Mouse (Mus musculus): Measurements from ENCODE around the gene Olfr615. TPM values are rescaled to one million over a fixed set of nuclear protein-coding genes. Genes with fewer than 3 reads are reported as not detected.

Olfr615 gene
- total and polyA plus RNA-seq, 2 experiments from 2014 or later, result not detected

DNA sequence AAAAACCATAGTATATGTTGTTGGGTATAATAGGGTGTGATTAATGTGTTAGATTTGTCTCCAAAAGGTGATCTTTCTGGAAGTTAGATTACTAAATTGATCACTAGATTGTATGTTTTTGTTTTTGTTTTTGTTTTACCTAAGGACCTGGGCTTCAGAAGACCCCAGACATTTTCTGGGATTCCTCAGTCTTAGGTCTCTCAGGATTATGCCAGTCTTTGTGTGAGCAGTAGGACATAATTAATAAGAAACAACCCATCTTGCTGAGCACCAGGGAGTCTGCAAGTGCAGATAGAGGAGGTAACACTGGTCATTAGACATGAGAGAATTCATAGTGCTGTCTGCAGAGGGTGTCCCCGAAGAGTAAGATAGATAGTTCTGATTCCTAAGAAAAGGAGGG, 16.9 kb downstream of the Olfr615 start, which contains the start of gene Olfr617:
Gene Olfr617, plus strand, starts transcription at position 301 of the 400 bp plus-strand sequence.
- TF ChIP-seq EP300 (IDR thresholded peaks at IDR 0.05; ENCODE audit: low read depth), result no peak
- no peak for TF ChIP-seq CTCF (IDR thresholded peaks at IDR 0.05; ENCODE audit: low read depth)
- H3K9me3 ChIP-seq (replicated peaks; ENCODE audit: control insufficient read depth, low read length), result no peaks in the 10 kb centered on the region
- H3K4me2 ChIP-seq (ENCODE audit: low read depth, low read length), result no peak within 1 kb of the TSS
- no peaks in the 10 kb centered on the region for H3K36me3 ChIP-seq (replicated peaks; ENCODE audit: control insufficient read depth, insufficient read depth, low read length)
- H3K9ac ChIP-seq (replicated peaks; ENCODE audit: low read depth, low read length), result no peak within 1 kb of the TSS
- no peak within 1 kb of the TSS for H3K4me3 ChIP-seq (ENCODE audit: low read depth, low read length)
- WGBS, result 64% methylated on average over 1 of the region's 1 CpGs
- ATAC-seq (ENCODE audit: insufficient read depth, low read depth), result no peak
- H3K27ac ChIP-seq (ENCODE audit: low read depth), result no peak within 1 kb of the TSS
- no peak for DNase-seq (ENCODE audit: low spot score)
- no peaks in the 10 kb centered on the region for H3K4me1 ChIP-seq (ENCODE audit: control insufficient read depth, insufficient read depth)
- H3K27me3 ChIP-seq (ENCODE audit: control insufficient read depth, insufficient read depth, low read length), result no peaks in the 10 kb centered on the region

DNA sequence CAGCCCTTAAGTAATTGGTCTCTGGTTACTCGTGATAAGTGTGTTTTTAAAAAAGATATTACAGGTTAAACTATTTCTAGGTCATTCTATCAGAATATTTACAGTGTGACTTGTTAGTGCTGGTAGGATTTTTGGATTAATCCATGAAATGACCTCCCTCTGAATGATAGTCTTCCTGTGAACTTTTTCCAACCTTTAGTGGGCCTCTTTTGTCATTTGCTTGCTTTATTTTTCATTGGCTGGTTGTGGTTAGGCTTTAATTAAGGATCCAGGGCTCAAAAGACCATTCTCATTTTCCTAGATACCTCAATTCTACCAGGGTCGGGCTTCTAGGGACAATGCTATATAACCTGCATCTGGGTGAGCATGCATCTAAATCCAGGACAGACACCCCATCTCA, 33.9 kb downstream of the Olfr615 start, which contains the start of gene Olfr618:
Gene Olfr618, plus strand, starts transcription at position 301 of the 400 bp plus-strand sequence.
- Histone ChIP-seq H3K4me3 (ENCODE audit: low read depth, low read length) (no peak within 1 kb of the TSS), H3K27me3 (ENCODE audit: control insufficient read depth, insufficient read depth, low read length) (no peaks in the 10 kb centered on the region), H3K4me2 (ENCODE audit: low read depth, low read length) (no peak within 1 kb of the TSS), H3K9ac (replicated peaks; ENCODE audit: low read depth, low read length) (no peak within 1 kb of the TSS), H3K36me3 (replicated peaks; ENCODE audit: control insufficient read depth, insufficient read depth, low read length) (no peaks in the 10 kb centered on the region), H3K9me3 (replicated peaks; ENCODE audit: control insufficient read depth, low read length) (no peaks in the 10 kb centered on the region), H3K27ac (ENCODE audit: low read depth) (no peak within 1 kb of the TSS), H3K4me1 (ENCODE audit: control insufficient read depth, insufficient read depth) (no peaks in the 10 kb centered on the region)
- 51% methylated on average over 2 of the region's 2 CpGs for WGBS
- no peak for ATAC-seq (ENCODE audit: insufficient read depth, low read depth)
- no peak for TF ChIP-seq EP300 (IDR thresholded peaks at IDR 0.05; ENCODE audit: low read depth)
- no peak for TF ChIP-seq CTCF (IDR thresholded peaks at IDR 0.05; ENCODE audit: low read depth)
- no peak for DNase-seq (ENCODE audit: low spot score)

DNA sequence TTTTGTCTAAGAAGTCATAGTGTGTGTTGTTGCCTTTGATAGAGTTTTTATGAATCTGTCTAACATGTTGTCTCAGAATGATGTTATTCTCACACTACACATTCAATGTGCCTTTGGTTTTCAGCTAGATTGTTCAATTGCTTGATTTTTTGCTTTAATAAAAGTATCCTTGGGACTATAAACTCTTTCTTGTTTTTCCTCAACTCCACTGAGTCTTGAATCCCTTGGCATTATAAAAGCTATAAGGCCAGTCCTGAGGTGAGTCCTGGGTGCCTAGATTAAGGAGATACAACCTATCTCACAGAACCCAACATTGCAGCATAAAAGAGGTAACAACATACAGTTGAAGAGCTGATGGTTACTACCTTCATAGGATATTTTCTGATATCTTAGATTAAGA, 44.4 kb downstream of the Olfr615 start, which contains the start of gene Olfr619:
Gene Olfr619, plus strand, starts transcription at position 301 of the 400 bp plus-strand sequence.
- Histone ChIP-seq H3K27me3 (ENCODE audit: control insufficient read depth, insufficient read depth, low read length) (no peaks in the 10 kb centered on the region), H3K4me1 (ENCODE audit: control insufficient read depth, insufficient read depth) (no peaks in the 10 kb centered on the region), H3K9me3 (replicated peaks; ENCODE audit: control insufficient read depth, low read length) (no peaks in the 10 kb centered on the region), H3K9ac (replicated peaks; ENCODE audit: low read depth, low read length) (no peak within 1 kb of the TSS), H3K36me3 (replicated peaks; ENCODE audit: control insufficient read depth, insufficient read depth, low read length) (no peaks in the 10 kb centered on the region), H3K4me2 (ENCODE audit: low read depth, low read length) (no peak within 1 kb of the TSS), H3K4me3 (ENCODE audit: low read depth, low read length) (no peak within 1 kb of the TSS), H3K27ac (ENCODE audit: low read depth) (no peak within 1 kb of the TSS)
- DNase-seq (ENCODE audit: low spot score), result no peak
- no peak for ATAC-seq (ENCODE audit: insufficient read depth, low read depth)
- TF ChIP-seq EP300 (IDR thresholded peaks at IDR 0.05; ENCODE audit: low read depth), result no peak
- no peak for TF ChIP-seq CTCF (IDR thresholded peaks at IDR 0.05; ENCODE audit: low read depth)

DNA sequence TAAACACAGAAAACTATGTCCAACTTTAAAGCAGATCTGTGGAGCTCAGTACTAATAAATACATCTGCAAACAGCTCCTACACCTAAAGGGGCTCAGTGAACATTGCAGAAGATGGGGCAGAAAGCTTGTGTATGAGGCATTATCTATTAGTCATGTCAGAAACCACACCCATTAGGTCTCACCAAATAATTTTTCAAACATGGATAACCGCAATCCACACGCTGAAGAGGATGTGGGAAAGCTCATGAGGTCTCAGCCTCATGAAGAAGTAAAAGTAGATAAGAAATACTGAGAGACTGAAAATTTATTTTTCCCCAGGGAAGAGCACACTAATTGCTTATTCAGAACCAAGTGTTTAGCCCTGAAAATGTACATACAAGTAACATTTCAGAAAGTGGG, 51.5 kb downstream of the Olfr615 start:
- 72% methylated on average over 2 of the region's 2 CpGs for WGBS
- TF ChIP-seq EP300 (IDR thresholded peaks at IDR 0.05; ENCODE audit: low read depth) (no peak), CTCF (IDR thresholded peaks at IDR 0.05; ENCODE audit: low read depth) (no peak)
- Histone ChIP-seq H3K9me3 (replicated peaks; ENCODE audit: control insufficient read depth, low read length) (no peaks in the 10 kb centered on the region), H3K27me3 (ENCODE audit: control insufficient read depth, insufficient read depth, low read length) (no peaks in the 10 kb centered on the region), H3K4me1 (ENCODE audit: control insufficient read depth, insufficient read depth) (no peaks in the 10 kb centered on the region), H3K4me2 (ENCODE audit: low read depth, low read length) (no peak overlapping the region), H3K36me3 (replicated peaks; ENCODE audit: control insufficient read depth, insufficient read depth, low read length) (no peaks in the 10 kb centered on the region), H3K27ac (ENCODE audit: low read depth) (no peak overlapping the region), H3K9ac (replicated peaks; ENCODE audit: low read depth, low read length) (no peak overlapping the region), H3K4me3 (ENCODE audit: low read depth, low read length) (no peak overlapping the region)
- ATAC-seq (ENCODE audit: insufficient read depth, low read depth) (no peak), DNase-seq (ENCODE audit: low spot score) (no peak)

DNA sequence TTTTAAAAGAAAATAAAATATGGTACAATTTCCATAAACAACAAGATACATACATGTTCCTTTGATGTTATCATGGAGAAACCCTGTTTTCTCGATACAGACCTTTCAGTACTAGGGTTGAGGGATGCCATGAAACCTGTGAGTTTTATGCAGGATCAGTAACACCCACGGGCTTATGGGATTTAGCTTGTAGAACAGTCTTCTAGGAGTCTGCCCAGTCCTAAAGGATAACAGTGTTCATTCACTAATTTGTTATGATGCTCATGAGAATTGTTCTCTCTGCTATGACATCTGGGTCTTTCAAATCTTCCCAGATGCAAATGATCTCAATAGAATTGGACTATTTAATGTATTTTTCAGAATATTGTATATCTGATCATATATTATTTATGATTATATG, 56.6 kb downstream of the Olfr615 start, which contains the start of gene Olfr620:
Gene Olfr620, minus strand, starts transcription at position 101 of the 400 bp plus-strand sequence.
- Histone ChIP-seq H3K27ac (ENCODE audit: low read depth) (no peak within 1 kb of the TSS), H3K27me3 (ENCODE audit: control insufficient read depth, insufficient read depth, low read length) (no peaks in the 10 kb centered on the region), H3K36me3 (replicated peaks; ENCODE audit: control insufficient read depth, insufficient read depth, low read length) (no peaks in the 10 kb centered on the region), H3K4me3 (ENCODE audit: low read depth, low read length) (no peak within 1 kb of the TSS), H3K4me1 (ENCODE audit: control insufficient read depth, insufficient read depth) (no peaks in the 10 kb centered on the region), H3K9ac (replicated peaks; ENCODE audit: low read depth, low read length) (no peak within 1 kb of the TSS), H3K9me3 (replicated peaks; ENCODE audit: control insufficient read depth, low read length) (no peaks in the 10 kb centered on the region), H3K4me2 (ENCODE audit: low read depth, low read length) (no peak within 1 kb of the TSS)
- TF ChIP-seq EP300 (IDR thresholded peaks at IDR 0.05; ENCODE audit: low read depth) (no peak), CTCF (IDR thresholded peaks at IDR 0.05; ENCODE audit: low read depth) (no peak)
- ATAC-seq (ENCODE audit: insufficient read depth, low read depth), result no peak
- no peak for DNase-seq (ENCODE audit: low spot score)
- WGBS, result 60% methylated on average over 2 of the region's 2 CpGs

Small RNA genes lying within 50 kb of the gene (microRNA-seq; reads per million reads assigned to microRNA genes)
- gene Gm26506, result not detected

Other genes starting within 250 kb of the Olfr615 start
Only the 30 nearest of the 32 such genes appear.
- not detected in 2 replicates for gene Olfr598, start 232.5 kb upstream of the Olfr615 start, total RNA-seq (2014; rRNA removed; ENCODE audit: low replicate concordance)
- gene Olfr598, start 232.5 kb upstream of the Olfr615 start, polyA plus RNA-seq (2015; fragmentation: Nextera tagmentation; extraction: Ambion mirVana), result not detected in 2 replicates
- gene Olfr599, start 220.2 kb upstream of the Olfr615 start, total RNA-seq (2014; rRNA removed; ENCODE audit: low replicate concordance), result not detected in 2 replicates
- not detected in 2 replicates for gene Olfr599, start 220.2 kb upstream of the Olfr615 start, polyA plus RNA-seq (2015; fragmentation: Nextera tagmentation; extraction: Ambion mirVana)
- not detected in 2 replicates for gene Olfr600, start 206.4 kb upstream of the Olfr615 start, total RNA-seq (2014; rRNA removed; ENCODE audit: low replicate concordance)
- gene Olfr600, start 206.4 kb upstream of the Olfr615 start, polyA plus RNA-seq (2015; fragmentation: Nextera tagmentation; extraction: Ambion mirVana), result not detected in 2 replicates
- gene Olfr601, start 193.4 kb upstream of the Olfr615 start, total RNA-seq (2014; rRNA removed; ENCODE audit: low replicate concordance), result not detected in 2 replicates
- not detected in 2 replicates for gene Olfr601, start 193.4 kb upstream of the Olfr615 start, polyA plus RNA-seq (2015; fragmentation: Nextera tagmentation; extraction: Ambion mirVana)
- not detected in 2 replicates for gene Olfr603, start 169.9 kb upstream of the Olfr615 start, total RNA-seq (2014; rRNA removed; ENCODE audit: low replicate concordance)
- not detected in 2 replicates for gene Olfr603, start 169.9 kb upstream of the Olfr615 start, polyA plus RNA-seq (2015; fragmentation: Nextera tagmentation; extraction: Ambion mirVana)
- gene Usp17lc, start 141.0 kb upstream of the Olfr615 start, total RNA-seq (2014; rRNA removed; ENCODE audit: low replicate concordance), result not detected in 2 replicates
- 0.12 and 0.19 TPM in 2 replicates for gene Usp17lc, start 141.0 kb upstream of the Olfr615 start, polyA plus RNA-seq (2015; fragmentation: Nextera tagmentation; extraction: Ambion mirVana)
- gene Olfr605, start 110.6 kb upstream of the Olfr615 start, total RNA-seq (2014; rRNA removed; ENCODE audit: low replicate concordance), result not detected in 2 replicates
- gene Olfr605, start 110.6 kb upstream of the Olfr615 start, polyA plus RNA-seq (2015; fragmentation: Nextera tagmentation; extraction: Ambion mirVana), result not detected in 2 replicates
- gene Olfr606, start 107.0 kb upstream of the Olfr615 start, total RNA-seq (2014; rRNA removed; ENCODE audit: low replicate concordance), result not detected in 2 replicates
- not detected in 2 replicates for gene Olfr606, start 107.0 kb upstream of the Olfr615 start, polyA plus RNA-seq (2015; fragmentation: Nextera tagmentation; extraction: Ambion mirVana)
- not detected in 2 replicates for gene Olfr607, start 91.9 kb upstream of the Olfr615 start, total RNA-seq (2014; rRNA removed; ENCODE audit: low replicate concordance)
- gene Olfr607, start 91.9 kb upstream of the Olfr615 start, polyA plus RNA-seq (2015; fragmentation: Nextera tagmentation; extraction: Ambion mirVana), result 0.55 and 0.91 TPM in 2 replicates
- 9.8 TPM in 2 replicates for gene Olfr608, start 86.2 kb upstream of the Olfr615 start, total RNA-seq (2014; rRNA removed; ENCODE audit: low replicate concordance)
- 1.1 and 1.3 TPM in 2 replicates for gene Olfr608, start 86.2 kb upstream of the Olfr615 start, polyA plus RNA-seq (2015; fragmentation: Nextera tagmentation; extraction: Ambion mirVana)
- gene Olfr609, start 58.0 kb upstream of the Olfr615 start, total RNA-seq (2014; rRNA removed; ENCODE audit: low replicate concordance), result not detected in 2 replicates
- gene Olfr609, start 58.0 kb upstream of the Olfr615 start, polyA plus RNA-seq (2015; fragmentation: Nextera tagmentation; extraction: Ambion mirVana), result 0.04 TPM in 2 replicates
- not detected in 2 replicates for gene Olfr610, start 44.0 kb upstream of the Olfr615 start, total RNA-seq (2014; rRNA removed; ENCODE audit: low replicate concordance)
- gene Olfr610, start 44.0 kb upstream of the Olfr615 start, polyA plus RNA-seq (2015; fragmentation: Nextera tagmentation; extraction: Ambion mirVana), result not detected in 2 replicates
- not detected in 2 replicates for gene Olfr611, start 35.2 kb upstream of the Olfr615 start, total RNA-seq (2014; rRNA removed; ENCODE audit: low replicate concordance)
- not detected in 2 replicates for gene Olfr611, start 35.2 kb upstream of the Olfr615 start, polyA plus RNA-seq (2015; fragmentation: Nextera tagmentation; extraction: Ambion mirVana)
- not detected in 2 replicates for gene Olfr612, start 13.4 kb upstream of the Olfr615 start, total RNA-seq (2014; rRNA removed; ENCODE audit: low replicate concordance)
- not detected in 2 replicates for gene Olfr612, start 13.4 kb upstream of the Olfr615 start, polyA plus RNA-seq (2015; fragmentation: Nextera tagmentation; extraction: Ambion mirVana)
- gene Olfr613, start 8.0 kb upstream of the Olfr615 start, total RNA-seq (2014; rRNA removed; ENCODE audit: low replicate concordance), result not detected in 2 replicates
- gene Olfr613, start 8.0 kb upstream of the Olfr615 start, polyA plus RNA-seq (2015; fragmentation: Nextera tagmentation; extraction: Ambion mirVana), result not detected in 2 replicates
- not detected in 2 replicates for gene Olfr616, start 13.1 kb downstream of the Olfr615 start, total RNA-seq (2014; rRNA removed; ENCODE audit: low replicate concordance)
- not detected in 2 replicates for gene Olfr616, start 13.1 kb downstream of the Olfr615 start, polyA plus RNA-seq (2015; fragmentation: Nextera tagmentation; extraction: Ambion mirVana)
- gene Olfr617, start 17.0 kb downstream of the Olfr615 start, total RNA-seq (2014; rRNA removed; ENCODE audit: low replicate concordance), result not detected in 2 replicates
- gene Olfr617, start 17.0 kb downstream of the Olfr615 start, polyA plus RNA-seq (2015; fragmentation: Nextera tagmentation; extraction: Ambion mirVana), result not detected in 2 replicates
- not detected in 2 replicates for gene Olfr618, start 34.0 kb downstream of the Olfr615 start, total RNA-seq (2014; rRNA removed; ENCODE audit: low replicate concordance)
- not detected in 2 replicates for gene Olfr618, start 34.0 kb downstream of the Olfr615 start, polyA plus RNA-seq (2015; fragmentation: Nextera tagmentation; extraction: Ambion mirVana)
- not detected in 2 replicates for gene Olfr619, start 44.5 kb downstream of the Olfr615 start, total RNA-seq (2014; rRNA removed; ENCODE audit: low replicate concordance)
- not detected in 2 replicates for gene Olfr619, start 44.5 kb downstream of the Olfr615 start, polyA plus RNA-seq (2015; fragmentation: Nextera tagmentation; extraction: Ambion mirVana)
- gene Olfr620, start 56.5 kb downstream of the Olfr615 start, total RNA-seq (2014; rRNA removed; ENCODE audit: low replicate concordance), result not detected in 2 replicates
- gene Olfr620, start 56.5 kb downstream of the Olfr615 start, polyA plus RNA-seq (2015; fragmentation: Nextera tagmentation; extraction: Ambion mirVana), result not detected in 2 replicates
- gene Olfr622, start 86.6 kb downstream of the Olfr615 start, total RNA-seq (2014; rRNA removed; ENCODE audit: low replicate concordance), result not detected in 2 replicates
- gene Olfr622, start 86.6 kb downstream of the Olfr615 start, polyA plus RNA-seq (2015; fragmentation: Nextera tagmentation; extraction: Ambion mirVana), result not detected in 2 replicates
- gene Olfr623, start 107.6 kb downstream of the Olfr615 start, total RNA-seq (2014; rRNA removed; ENCODE audit: low replicate concordance), result not detected in 2 replicates
- gene Olfr623, start 107.6 kb downstream of the Olfr615 start, polyA plus RNA-seq (2015; fragmentation: Nextera tagmentation; extraction: Ambion mirVana), result not detected in 2 replicates
- not detected in 2 replicates for gene Olfr624, start 115.1 kb downstream of the Olfr615 start, total RNA-seq (2014; rRNA removed; ENCODE audit: low replicate concordance)
- gene Olfr624, start 115.1 kb downstream of the Olfr615 start, polyA plus RNA-seq (2015; fragmentation: Nextera tagmentation; extraction: Ambion mirVana), result 0.03 TPM in 1 of 2 replicates, not detected in the other
- not detected in 2 replicates for gene Olfr625-ps1, start 126.6 kb downstream of the Olfr615 start, total RNA-seq (2014; rRNA removed; ENCODE audit: low replicate concordance)
- not detected in 2 replicates for gene Olfr625-ps1, start 126.6 kb downstream of the Olfr615 start, polyA plus RNA-seq (2015; fragmentation: Nextera tagmentation; extraction: Ambion mirVana)
- not detected in 2 replicates for gene Olfr243, start 158.6 kb downstream of the Olfr615 start, total RNA-seq (2014; rRNA removed; ENCODE audit: low replicate concordance)
- gene Olfr243, start 158.6 kb downstream of the Olfr615 start, polyA plus RNA-seq (2015; fragmentation: Nextera tagmentation; extraction: Ambion mirVana), result not detected in 2 replicates
- gene Olfr628, start 174.3 kb downstream of the Olfr615 start, total RNA-seq (2014; rRNA removed; ENCODE audit: low replicate concordance), result not detected in 2 replicates
- not detected in 2 replicates for gene Olfr628, start 174.3 kb downstream of the Olfr615 start, polyA plus RNA-seq (2015; fragmentation: Nextera tagmentation; extraction: Ambion mirVana)
- not detected in 2 replicates for gene Olfr629, start 188.9 kb downstream of the Olfr615 start, total RNA-seq (2014; rRNA removed; ENCODE audit: low replicate concordance)
- not detected in 2 replicates for gene Olfr629, start 188.9 kb downstream of the Olfr615 start, polyA plus RNA-seq (2015; fragmentation: Nextera tagmentation; extraction: Ambion mirVana)
- gene Olfr630, start 201.3 kb downstream of the Olfr615 start, total RNA-seq (2014; rRNA removed; ENCODE audit: low replicate concordance), result not detected in 2 replicates
- gene Olfr630, start 201.3 kb downstream of the Olfr615 start, polyA plus RNA-seq (2015; fragmentation: Nextera tagmentation; extraction: Ambion mirVana), result not detected in 2 replicates
- not detected in 2 replicates for gene Olfr69, start 215.5 kb downstream of the Olfr615 start, total RNA-seq (2014; rRNA removed; ENCODE audit: low replicate concordance)
- not detected in 2 replicates for gene Olfr69, start 215.5 kb downstream of the Olfr615 start, polyA plus RNA-seq (2015; fragmentation: Nextera tagmentation; extraction: Ambion mirVana)
- not detected in 2 replicates for gene Olfr68, start 223.6 kb downstream of the Olfr615 start, total RNA-seq (2014; rRNA removed; ENCODE audit: low replicate concordance)
- not detected in 2 replicates for gene Olfr68, start 223.6 kb downstream of the Olfr615 start, polyA plus RNA-seq (2015; fragmentation: Nextera tagmentation; extraction: Ambion mirVana)

All from heart, postnatal 0 days (tissue).